Mouse (Mus musculus) inflammation-experienced regulatory T-cells (primary cell): ENCODE measurements around the gene Hspa1a. TPM values are rescaled to one million over a fixed set of nuclear protein-coding genes. Genes with fewer than 3 reads are reported as not detected.

Experiments used
- polyA plus RNA-seq, 2 experiments: library from polyadenylated mRNA; unstranded; fragments of 100-300 nt; shearing (Covaris generic); gene quantifications; one replicate each; pipeline ENCODE4 v1.2.1; 2017

Hspa1a gene
- polyA plus RNA-seq: 100 to 1,000 TPM in 1 of 2 experiments, 10 to 100 TPM in 1; 84.0 to 191 TPM

GRCm38 (mm10) chr17:34972069-34972749, at the start of gene Hspa1a, which contains the start of gene Hspa1l:
TSS of gene Hspa1a (minus strand) at chr17:34972156.
TSS of gene Hspa1l (plus strand) at chr17:34972703.

GRCm38 (mm10) chr17:35016376-35016775, 44.4 kb upstream of the Hspa1a start, which contains the start of gene Vwa7:
TSS of gene Vwa7 (plus strand) at chr17:35016579.

GRCm38 (mm10) chr17:35000717-35001451, 28.9 kb upstream of the Hspa1a start, which contains the start of gene Vars:
TSS of gene Vars (plus strand) at chr17:35000987.

GRCm38 (mm10) chr17:34981690-34982180, 9.8 kb upstream of the Hspa1a start, which contains the start of gene Lsm2:
TSS of gene Lsm2 (plus strand) at chr17:34981862.

GRCm38 (mm10) chr17:34969822-34970221, 2.1 kb downstream of the Hspa1a start, which contains the start of gene Gm20481:
TSS of gene Gm20481 (plus strand) at chr17:34969912.

GRCm38 (mm10) chr17:34959130-34959778, 12.7 kb downstream of the Hspa1a start, which contains the start of gene Hspa1b:
TSS of gene Hspa1b (minus strand) at chr17:34959238.

GRCm38 (mm10) chr17:34931061-34931734, 40.8 kb downstream of the Hspa1a start, which contains the start of gene Neu1:
TSS of gene Neu1 (plus strand) at chr17:34931253.

Other genes starting within 250 kb of the Hspa1a start
- 1 to 10 TPM in 1 of 2 experiments, under 1 TPM in 1; 0.16 to 4.8 TPM for gene C4b, start 228.3 kb downstream of the Hspa1a start, polyA plus RNA-seq
- gene Cyp21a1, start 167.6 kb downstream of the Hspa1a start, polyA plus RNA-seq: not detected
- gene Stk19, start 135.2 kb downstream of the Hspa1a start, polyA plus RNA-seq: 10 to 100 TPM; 29.4 to 36.0 TPM
- gene Dxo, start 135.1 kb downstream of the Hspa1a start, polyA plus RNA-seq: 10 to 100 TPM; 63.2 to 66.7 TPM
- 100 to 1,000 TPM; 103 to 142 TPM for gene Skiv2l, start 121.9 kb downstream of the Hspa1a start, polyA plus RNA-seq
- 10 to 100 TPM; 48.2 to 64.7 TPM for gene Nelfe, start 121.8 kb downstream of the Hspa1a start, polyA plus RNA-seq
- under 1 TPM; 0.40 to 0.65 TPM for gene Cfb, start 109.6 kb downstream of the Hspa1a start, polyA plus RNA-seq
- under 1 TPM; 0.27 to 0.39 TPM for gene Zbtb12, start 92.7 kb downstream of the Hspa1a start, polyA plus RNA-seq
- not detected for gene Gm20547, start 90.1 kb downstream of the Hspa1a start, polyA plus RNA-seq
- 1 to 10 TPM; 1.6 to 3.3 TPM for gene C2, start 73.9 kb downstream of the Hspa1a start, polyA plus RNA-seq
- 10 to 100 TPM; 65.4 to 83.5 TPM for gene Ehmt2, start 73.7 kb downstream of the Hspa1a start, polyA plus RNA-seq
- under 1 TPM in 1 of 2 experiments, not detected in 1; 0.21 TPM for gene Slc44a4, start 57.7 kb downstream of the Hspa1a start, polyA plus RNA-seq
- gene Neu1, start 40.9 kb downstream of the Hspa1a start, polyA plus RNA-seq: 10 to 100 TPM; 78.7 to 95.7 TPM
- 100 to 1,000 TPM; 378 to 903 TPM for gene Hspa1b, start 12.9 kb downstream of the Hspa1a start, polyA plus RNA-seq
- gene Gm20481, start 2.2 kb downstream of the Hspa1a start, polyA plus RNA-seq: 10 to 100 TPM; 13.3 to 18.6 TPM
- under 1 TPM; 0.10 to 0.73 TPM for gene Hspa1l, start 547 bp upstream of the Hspa1a start, polyA plus RNA-seq
- 100 to 1,000 TPM in 1 of 2 experiments, 10 to 100 TPM in 1; 80.1 to 110 TPM for gene Lsm2, start 9.7 kb upstream of the Hspa1a start, polyA plus RNA-seq
- gene Vars, start 28.8 kb upstream of the Hspa1a start, polyA plus RNA-seq: 100 to 1,000 TPM; 201 to 211 TPM
- under 1 TPM; 0.07 to 0.34 TPM for gene Vwa7, start 44.4 kb upstream of the Hspa1a start, polyA plus RNA-seq
- 1 to 10 TPM; 1.5 to 2.5 TPM for gene Sapcd1, start 55.9 kb upstream of the Hspa1a start, polyA plus RNA-seq
- gene Msh5, start 74.6 kb upstream of the Hspa1a start, polyA plus RNA-seq: 1 to 10 TPM; 2.9 to 3.2 TPM
- 100 to 1,000 TPM; 533 to 549 TPM for gene Clic1, start 77.8 kb upstream of the Hspa1a start, polyA plus RNA-seq
- 1 to 10 TPM in 1 of 2 experiments, under 1 TPM in 1; 0.98 to 2.2 TPM for gene Ddah2, start 86.9 kb upstream of the Hspa1a start, polyA plus RNA-seq
- gene Ly6g6c, start 93.2 kb upstream of the Hspa1a start, polyA plus RNA-seq: 1 to 10 TPM in 1 of 2 experiments, not detected in 1; 2.0 TPM
- gene Mpig6b, start 94.0 kb upstream of the Hspa1a start, polyA plus RNA-seq: under 1 TPM; 0.11 to 0.16 TPM
- gene Ly6g6e, start 104.7 kb upstream of the Hspa1a start, polyA plus RNA-seq: not detected
- gene Ly6g6d, start 105.9 kb upstream of the Hspa1a start, polyA plus RNA-seq: under 1 TPM in 1 of 2 experiments, not detected in 1; 0.60 TPM
- gene Ly6g6f, start 113.5 kb upstream of the Hspa1a start, polyA plus RNA-seq: not detected
- gene Abhd16a, start 117.1 kb upstream of the Hspa1a start, polyA plus RNA-seq: 10 to 100 TPM; 73.9 to 82.7 TPM
- not detected for gene Ly6g5c, start 136.1 kb upstream of the Hspa1a start, polyA plus RNA-seq
- 1 to 10 TPM in 1 of 2 experiments, under 1 TPM in 1; 0.90 to 3.6 TPM for gene Ly6g5b, start 143.3 kb upstream of the Hspa1a start, polyA plus RNA-seq
- gene Gpank1, start 149.3 kb upstream of the Hspa1a start, polyA plus RNA-seq: 10 to 100 TPM; 54.2 to 60.6 TPM
- gene Csnk2b, start 149.9 kb upstream of the Hspa1a start, polyA plus RNA-seq: 100 to 1,000 TPM; 238 to 275 TPM
- gene D17H6S53E, start 154.2 kb upstream of the Hspa1a start, polyA plus RNA-seq: 1 to 10 TPM; 1.9 to 3.0 TPM
- 1 to 10 TPM in 1 of 2 experiments, not detected in 1; 2.6 TPM for gene Apom, start 159.9 kb upstream of the Hspa1a start, polyA plus RNA-seq
- gene Bag6, start 163.0 kb upstream of the Hspa1a start, polyA plus RNA-seq: 10 to 100 TPM; 50.0 to 63.9 TPM
- 10 to 100 TPM; 24.6 to 25.6 TPM for gene Prrc2a, start 192.7 kb upstream of the Hspa1a start, polyA plus RNA-seq
- 1 to 10 TPM; 1.9 to 8.1 TPM for gene Aif1, start 203.9 kb upstream of the Hspa1a start, polyA plus RNA-seq
- 1 to 10 TPM; 5.7 to 8.4 TPM for gene Lst1, start 216.3 kb upstream of the Hspa1a start, polyA plus RNA-seq
- gene Ltb, start 222.3 kb upstream of the Hspa1a start, polyA plus RNA-seq: 1,000 to 10,000 TPM; 1,692 to 1,979 TPM
- 10 to 100 TPM; 34.2 to 54.8 TPM for gene Tnf, start 229.9 kb upstream of the Hspa1a start, polyA plus RNA-seq
- 100 to 1,000 TPM in 1 of 2 experiments, 10 to 100 TPM in 1; 56.6 to 152 TPM for gene Lta, start 233.2 kb upstream of the Hspa1a start, polyA plus RNA-seq
- gene Gm16181, start 248.7 kb upstream of the Hspa1a start, polyA plus RNA-seq: not detected